Mouse (Mus musculus): ENCODE measurements around the gene Dctd.

The Dctd gene

GRCm38 (mm10) chr8:48098792-48099191, at the start of gene Dctd:
TSS of gene Dctd (plus strand) at chr8:48099092.
- no peak for DNase-seq (ENCODE audit: low read depth, low spot score)

DNA sequence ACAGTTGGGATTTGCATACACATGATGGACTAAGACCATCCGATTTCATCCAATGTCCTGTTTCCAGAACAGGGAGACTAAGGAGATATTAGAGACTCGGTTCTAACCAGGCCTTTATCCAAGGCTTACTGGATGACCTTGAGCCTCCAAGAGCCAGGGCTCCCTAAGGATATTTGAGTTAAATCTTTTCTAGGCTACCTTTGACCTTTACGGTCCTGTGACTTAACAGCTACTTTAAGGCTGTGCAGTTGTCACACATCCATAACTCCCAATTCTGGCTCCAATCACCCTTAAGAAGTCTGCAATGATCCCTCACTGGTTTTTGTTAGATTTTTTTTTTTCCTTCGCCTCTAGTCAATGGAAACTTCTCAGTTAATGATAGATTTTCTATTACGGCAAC, 45.3 kb upstream of the Dctd start:
- no peak for DNase-seq (ENCODE audit: low read depth, low spot score)

- peak; percentile 15 for DNase-seq (ENCODE audit: low read depth, low spot score)
Measured at GRCm38 (mm10) chr8:48063526-48064072, 35.3 kb upstream of the Dctd start.

- no peak for DNase-seq (ENCODE audit: low read depth, low spot score)
Measured at GRCm38 (mm10) chr8:48074149-48074548, 24.7 kb upstream of the Dctd start.

GRCm38 (mm10) chr8:48082343-48082742, 16.5 kb upstream of the Dctd start:
- DNase-seq (ENCODE audit: low read depth, low spot score), result no peak

GRCm38 (mm10) chr8:48090661-48091060, 8.2 kb upstream of the Dctd start:
- DNase-seq (ENCODE audit: low read depth, low spot score), result no peak

GRCm38 (mm10) chr8:48095378-48095777, 3.5 kb upstream of the Dctd start:
- no peak for DNase-seq (ENCODE audit: low read depth, low spot score)

GRCm38 (mm10) chr8:48097131-48097794, 1.6 kb upstream of the Dctd start:
- peak; percentile 95 for DNase-seq (ENCODE audit: low read depth, low spot score)

GRCm38 (mm10) chr8:48098081-48098639, 732 bp upstream of the Dctd start:
- DNase-seq (ENCODE audit: low read depth, low spot score), result peak; percentile 33

GRCm38 (mm10) chr8:48100100-48100787, 1.4 kb downstream of the Dctd start:
- no peak for DNase-seq (ENCODE audit: low read depth, low spot score)

GRCm38 (mm10) chr8:48109373-48109855, 10.5 kb downstream of the Dctd start:
- no peak for DNase-seq (ENCODE audit: low read depth, low spot score)

DNA sequence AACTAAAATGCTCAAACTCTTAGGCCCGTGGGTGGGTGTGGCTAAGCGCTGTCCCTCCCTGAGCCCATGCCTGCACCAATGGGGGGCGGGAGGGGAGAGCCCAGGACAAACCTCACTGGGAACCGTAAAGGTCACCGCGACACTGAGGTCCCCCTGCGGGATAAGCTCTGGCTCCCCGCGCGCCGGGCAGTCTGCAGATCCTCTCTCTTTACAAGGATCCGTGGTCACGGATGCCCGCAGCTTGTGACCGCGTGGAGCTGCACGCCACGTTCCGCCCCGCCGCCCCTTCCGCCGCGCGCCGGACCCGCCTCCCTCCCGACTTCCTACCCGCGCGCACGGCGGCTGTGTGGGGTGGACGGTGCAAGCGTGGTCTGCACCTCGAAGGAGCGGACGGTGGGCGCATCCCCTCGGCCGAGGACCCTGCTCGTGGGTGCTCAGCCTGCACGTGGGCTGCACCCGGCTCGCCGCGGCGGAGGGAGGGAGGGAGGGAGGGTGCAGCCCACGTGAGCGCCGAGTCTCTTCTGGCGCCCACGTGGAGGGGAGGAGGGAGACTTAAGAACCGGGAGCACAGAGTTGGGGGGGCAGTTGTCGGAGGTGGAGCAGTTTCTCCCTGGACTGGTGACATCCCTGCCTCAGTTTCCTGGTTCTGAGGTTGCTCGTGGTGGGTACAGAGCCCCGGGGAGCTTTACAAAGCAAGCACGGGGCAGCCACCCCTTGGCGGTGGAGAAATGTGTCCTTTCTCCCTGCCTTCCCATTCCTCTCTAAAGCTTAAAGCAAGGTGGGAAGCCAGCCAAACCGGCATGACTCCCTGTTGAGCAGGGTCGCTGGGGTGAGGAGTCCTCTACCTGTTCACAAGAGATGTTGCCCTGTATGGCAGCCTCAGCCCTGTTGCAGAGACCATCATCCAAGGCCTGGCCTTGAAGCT, 11.2 kb downstream of the Dctd start:
- peak; percentile 75 for DNase-seq (ENCODE audit: low read depth, low spot score)

DNA sequence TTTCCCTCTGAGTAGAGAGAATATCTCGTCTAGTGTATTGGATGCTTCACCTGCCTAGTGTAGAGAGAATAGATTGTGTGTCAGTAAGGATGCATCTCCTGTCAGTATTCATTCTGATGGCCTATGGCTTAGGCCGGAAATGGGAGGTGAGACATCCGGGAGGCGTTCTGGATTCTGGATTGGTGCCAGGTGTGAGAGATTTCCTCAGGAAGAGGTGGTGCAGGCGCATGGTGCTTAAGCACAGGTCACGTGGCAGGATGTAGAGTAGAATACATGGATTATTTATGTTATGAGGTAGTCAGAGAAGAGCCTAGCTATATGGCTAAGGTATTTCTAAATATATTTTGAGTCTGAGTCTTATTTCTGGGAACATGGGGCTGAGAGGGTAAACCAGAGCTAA, 15.7 kb downstream of the Dctd start:
- no peak for DNase-seq (ENCODE audit: low read depth, low spot score)

DNA sequence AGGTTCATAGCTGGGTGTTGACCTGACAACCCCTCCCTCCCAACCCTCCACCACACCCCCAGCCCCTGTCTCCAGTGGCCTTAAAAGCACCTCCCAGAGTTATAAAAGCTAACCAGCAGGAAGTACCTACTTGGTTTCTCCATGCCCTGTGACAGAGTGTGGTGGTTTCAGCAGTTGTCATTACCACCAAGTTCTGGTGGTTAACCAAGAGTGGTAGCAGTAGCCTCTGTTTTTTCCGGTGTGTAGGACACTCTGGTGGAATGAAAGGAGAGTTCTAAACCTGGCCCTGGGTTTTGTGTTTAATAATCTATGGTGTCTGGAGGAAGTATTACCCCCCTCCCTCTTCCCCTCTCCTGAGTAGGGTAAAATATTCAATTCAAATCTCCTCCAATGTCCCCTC, 24.1 kb downstream of the Dctd start:
- no peak for DNase-seq (ENCODE audit: low read depth, low spot score)

DNA sequence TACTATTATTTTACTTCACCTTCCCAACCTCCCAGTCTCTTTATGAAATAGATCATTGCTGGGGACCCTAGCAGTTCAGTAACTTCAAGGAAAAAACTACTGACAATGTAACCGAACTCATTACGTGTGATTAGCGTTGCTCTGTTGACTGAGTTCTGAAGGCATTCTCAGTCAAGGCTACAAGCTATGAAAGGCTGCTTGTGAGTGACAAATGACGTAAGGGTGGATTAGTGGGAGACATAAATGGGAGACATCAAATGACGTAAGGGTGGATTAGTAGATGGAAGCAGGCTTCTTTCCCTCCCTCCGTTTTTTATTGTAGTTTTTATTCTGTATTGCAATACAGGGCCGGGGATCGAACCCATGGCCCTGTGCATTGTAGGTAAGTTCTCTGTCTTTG, 26.0 kb downstream of the Dctd start:
- no peak for DNase-seq (ENCODE audit: low read depth, low spot score)

- no peak for DNase-seq (ENCODE audit: low read depth, low spot score)
Measured at GRCm38 (mm10) chr8:48126954-48127353, 28.1 kb downstream of the Dctd start.

DNA sequence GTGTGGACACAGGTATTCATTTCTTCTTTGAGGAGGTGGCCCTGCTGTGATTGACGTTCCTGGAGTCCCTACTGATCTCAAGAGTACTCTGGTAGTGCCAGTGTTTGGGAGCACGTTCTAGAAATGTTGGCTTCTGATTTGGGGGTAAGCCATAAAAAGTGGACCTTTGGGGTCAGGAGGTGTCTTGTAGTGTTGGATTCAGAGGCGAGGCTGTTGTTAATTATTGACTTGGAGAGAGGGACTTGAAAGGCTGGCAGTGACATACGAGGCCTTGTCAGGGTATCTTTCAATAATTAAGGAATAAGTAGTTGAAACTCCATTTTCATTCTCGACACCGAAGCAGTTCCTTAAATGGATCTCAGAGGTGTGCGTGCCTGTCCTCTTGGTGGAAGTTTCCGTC, 31.4 kb downstream of the Dctd start:
- no peak for DNase-seq (ENCODE audit: low read depth, low spot score)

DNA sequence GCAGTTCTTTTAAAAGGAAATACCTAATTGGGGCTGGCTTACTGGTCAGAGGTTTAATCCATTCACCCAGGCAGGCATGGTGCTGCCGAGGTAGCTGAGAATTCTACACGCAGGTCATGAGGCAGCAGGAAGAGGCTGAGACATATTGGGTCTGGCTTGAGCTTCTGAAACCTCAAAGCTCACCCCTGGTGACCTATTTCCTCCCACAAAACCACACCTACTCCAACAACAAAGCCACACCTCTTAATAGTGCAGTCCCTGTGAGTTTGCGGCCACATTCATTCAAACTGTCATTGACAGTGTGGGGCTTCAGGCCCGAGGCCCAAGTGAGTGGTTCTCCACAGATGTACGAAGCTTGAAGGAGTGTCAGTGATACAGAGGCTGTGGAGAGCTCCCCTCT, 34.4 kb downstream of the Dctd start:
- no peak for DNase-seq (ENCODE audit: low read depth, low spot score)

DNA sequence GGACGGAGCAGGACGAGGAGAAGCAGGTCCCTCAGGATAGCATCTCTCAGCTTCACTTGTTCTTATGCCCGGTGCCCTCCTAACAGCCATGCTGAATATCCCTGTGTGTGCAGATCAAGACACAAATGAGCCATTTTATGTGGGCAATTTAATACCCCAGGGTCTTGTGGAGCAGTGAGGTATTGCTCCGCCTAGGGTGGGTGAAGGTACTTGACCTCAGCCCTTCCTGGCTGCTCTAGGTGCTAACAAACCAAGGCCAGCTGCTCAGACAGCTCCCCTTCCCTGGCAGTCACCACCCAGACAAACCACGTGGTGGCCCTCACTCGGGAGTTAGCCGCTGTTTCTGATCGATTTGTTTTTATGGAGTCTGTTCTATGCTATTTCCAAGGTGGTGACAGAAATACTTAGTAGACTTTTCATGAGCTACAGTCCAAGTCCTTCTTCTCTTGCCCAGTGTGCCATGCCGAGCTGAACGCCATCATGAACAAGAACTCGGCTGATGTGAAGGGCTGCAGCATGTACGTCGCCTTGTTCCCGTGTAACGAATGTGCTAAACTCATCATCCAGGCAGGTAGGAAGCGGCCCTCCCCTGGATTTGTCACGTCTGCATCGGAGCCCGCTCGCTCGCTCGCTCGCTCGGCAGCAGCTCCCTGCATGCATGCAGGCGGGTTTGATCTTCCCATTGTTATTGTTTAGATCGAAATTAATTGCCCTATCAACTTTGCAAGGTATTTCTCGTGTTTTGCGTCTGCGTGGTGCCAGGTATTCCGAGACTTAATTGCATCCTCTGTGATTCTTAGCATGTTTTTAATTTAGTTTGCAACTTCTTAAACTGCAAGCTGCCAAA, 38.1 kb downstream of the Dctd start:
- peak; percentile 36 for DNase-seq (ENCODE audit: low read depth, low spot score)

- DNase-seq (ENCODE audit: low read depth, low spot score), result no peak
Measured at GRCm38 (mm10) chr8:48137651-48137937, 38.7 kb downstream of the Dctd start.

DNA sequence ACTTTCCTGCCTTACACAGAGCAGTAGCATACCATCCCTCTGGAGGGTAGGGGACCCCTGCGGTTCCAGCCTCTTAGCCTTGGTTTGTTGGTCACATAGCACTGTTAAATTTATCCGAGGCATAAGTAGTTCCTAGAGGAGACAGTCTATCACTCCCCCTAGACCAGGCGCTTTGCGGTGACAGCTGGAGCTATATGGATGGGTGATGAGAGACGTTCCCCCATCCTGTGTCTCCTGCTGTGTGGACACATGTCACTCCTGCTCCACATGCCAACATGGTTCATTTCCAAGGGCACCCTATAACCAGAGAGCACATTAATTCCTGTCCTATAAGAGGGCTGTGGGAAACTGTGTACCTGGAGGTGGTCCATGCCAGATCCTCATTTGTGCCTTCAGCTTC, 42.1 kb downstream of the Dctd start:
- DNase-seq (ENCODE audit: low read depth, low spot score), result no peak
